In genomic region chr3:130465371-130465770, GRCm38 (mm10) we compare ENCODE assay signal across 28 mouse cellular contexts.
DNase-seq lines count a peak whose midpoint lies in the region; ATAC-seq and TF ChIP-seq lines count a peak whose summit lies in the region.
"Had no signal": no experiment of that assay in that cellular context is flagged by ENCODE, and none has a peak within 500 bp of the region (broad histone marks: within the 10 kb centered on the region; RNA-seq: fewer than 3 reads in every experiment).

No protein-coding gene starts in this region.

- H3K4me1 ChIP-seq in midbrain, embryonic 11.5 days (ENCODE audit: control insufficient read depth, insufficient read depth, low read length): no peaks in the 10 kb centered on the region
- H3K4me1 ChIP-seq in midbrain, embryonic 16.5 days (ENCODE audit: control insufficient read depth, insufficient read depth, low read length): no peaks in the 10 kb centered on the region; the same call in 1 of the 2 replicates
- H3K4me1 ChIP-seq: forebrain, embryonic 10.5 days; forebrain, embryonic 13.5 days; heart, embryonic 12.5 days; heart, embryonic 15.5 days; hindbrain, embryonic 10.5 days; hindbrain, embryonic 13.5 days had no signal

- H3K4me3 ChIP-seq in layer of hippocampus, adult 2 months: no peak overlapping the region
- no peak overlapping the region for H3K4me3 ChIP-seq in midbrain, embryonic 11.5 days (ENCODE audit: low read depth, low read length)
- no peak overlapping the region for H3K4me3 ChIP-seq in midbrain, embryonic 16.5 days (ENCODE audit: low read depth, low read length)
- H3K4me3 ChIP-seq: forebrain, embryonic 10.5 days; forebrain, embryonic 13.5 days; heart, embryonic 12.5 days; heart, embryonic 15.5 days; hindbrain, embryonic 10.5 days; hindbrain, embryonic 13.5 days had no signal

- 88% methylated on average over 5 of the region's 5 CpGs for WGBS in midbrain, embryonic 11.5 days
- WGBS in midbrain, embryonic 16.5 days: 91% methylated on average over 5 of the region's 5 CpGs

- peak overlapping the region; percentile 81 for H3K27ac ChIP-seq in layer of hippocampus, adult 2 months
- no peak overlapping the region for H3K27ac ChIP-seq in midbrain, embryonic 11.5 days (ENCODE audit: low read depth, low read length)
- no peak overlapping the region for H3K27ac ChIP-seq in midbrain, embryonic 16.5 days (ENCODE audit: low read length)
- H3K27ac ChIP-seq: forebrain, embryonic 10.5 days; forebrain, embryonic 13.5 days; heart, embryonic 15.5 days; hindbrain, embryonic 10.5 days; hindbrain, embryonic 13.5 days had no signal

- H3K9me3 ChIP-seq in midbrain, embryonic 11.5 days (ENCODE audit: control insufficient read depth, low read length): peaks cover 2% of the 10 kb centered on the region; the same call in 1 of the 2 replicates
- H3K9me3 ChIP-seq in midbrain, embryonic 16.5 days (replicated peaks; ENCODE audit: control insufficient read depth, low read length, poor library complexity, severe bottlenecking): 0 out of 2 replicates have a peak, but pooled peaks cover 4% of the 10 kb centered on the region
- H3K9me3 ChIP-seq: forebrain, embryonic 13.5 days; heart, embryonic 15.5 days had no signal

- no peak overlapping the region for H3K9ac ChIP-seq in midbrain, embryonic 11.5 days (ENCODE audit: low read length)
- no peak overlapping the region for H3K9ac ChIP-seq in midbrain, embryonic 16.5 days (ENCODE audit: low read depth, low read length)
- H3K9ac ChIP-seq: forebrain, embryonic 13.5 days; heart, embryonic 12.5 days; heart, embryonic 15.5 days; hindbrain, embryonic 13.5 days had no signal

- no peak for TF ChIP-seq CTCF in layer of hippocampus, adult 2 months (conservative IDR thresholded peaks at IDR 0.05)

- H3K4me2 ChIP-seq in midbrain, embryonic 11.5 days: no peak overlapping the region
- H3K4me2 ChIP-seq in midbrain, embryonic 16.5 days (ENCODE audit: low read length): no peak overlapping the region
- H3K4me2 ChIP-seq: forebrain, embryonic 13.5 days; heart, embryonic 12.5 days; heart, embryonic 15.5 days; hindbrain, embryonic 13.5 days had no signal

- no peaks in the 10 kb centered on the region for H3K36me3 ChIP-seq in midbrain, embryonic 11.5 days (ENCODE audit: control insufficient read depth, insufficient read depth, low read length)
- H3K36me3 ChIP-seq in midbrain, embryonic 16.5 days (ENCODE audit: control insufficient read depth, insufficient read depth, low read length): no peaks in the 10 kb centered on the region
- H3K36me3 ChIP-seq: forebrain, embryonic 10.5 days; heart, embryonic 15.5 days; hindbrain, embryonic 10.5 days; hindbrain, embryonic 13.5 days had no signal

- no peak for ATAC-seq in midbrain, embryonic 11.5 days (ENCODE audit: low FRiP score)
- no peak for ATAC-seq in midbrain, embryonic 16.5 days
- ATAC-seq: CD4-positive, CD25-positive, alpha-beta regulatory T cell, adult 4 months; forebrain, embryonic 13.5 days; forebrain, embryonic 16.5 days; hindbrain, embryonic 16.5 days; inflammation-experienced regulatory T-cells, adult 6 months had no signal

- DNase-seq in layer of hippocampus, adult 11-12 months (ENCODE audit: low spot score): peak; percentile 45
- peak; percentile 41 to 48 for DNase-seq in layer of hippocampus, adult 2 months (ENCODE audit: low spot score in 2 of 2)
- peak; percentile 67 for DNase-seq in layer of hippocampus, adult 9-11 months
- DNase-seq in layer of hippocampus, postnatal 36 days: peak; percentile 34 to 36
- no peak for DNase-seq in midbrain, embryonic 11.5 days (ENCODE audit: low spot score, missing footprints)
- no peak for DNase-seq in lung, adult 18-20 months
- DNase-seq: adrenal gland, adult 2 months; adrenal gland, postnatal 36 days; cerebellum, adult 11-12 months; cerebellum, adult 8-10 months; cerebellum, postnatal 10 days; cerebellum, postnatal 36 days; embryo, embryonic 11 days; gastrocnemius, postnatal 10 days; gastrocnemius, postnatal 36 days; heart, postnatal 10 days; heart, postnatal 36 days had no signal

- no peaks in the 10 kb centered on the region for H3K27me3 ChIP-seq in midbrain, embryonic 11.5 days (ENCODE audit: control insufficient read depth, insufficient read depth, low read length)
- no peaks in the 10 kb centered on the region for H3K27me3 ChIP-seq in midbrain, embryonic 16.5 days (ENCODE audit: control insufficient read depth, insufficient read depth, low read depth, low read length)
- H3K27me3 ChIP-seq: forebrain, embryonic 13.5 days; heart, embryonic 12.5 days; heart, embryonic 15.5 days; hindbrain, embryonic 13.5 days had no signal

Comparison
In these comparisons a context has a peak if more than half of its experiments do, and no peak if none do; other contexts are left out.
1. DNase-seq: peak in layer of hippocampus, adult 11-12 months (single experiment), layer of hippocampus, adult 2 months (2 of 2), layer of hippocampus, adult 9-11 months (single experiment) and layer of hippocampus, postnatal 36 days (2 of 2); none in midbrain, embryonic 11.5 days (single experiment) and lung, adult 18-20 months (0 of 2).